In genomic region chr1:191838994-191839741, GRCm38 (mm10) we compare ENCODE assay signal across 8 mouse cellular contexts. TPM values are rescaled to one million over a fixed set of nuclear protein-coding genes. Genes with fewer than 3 reads are reported as not detected.
DNase-seq lines count a peak whose midpoint lies in the region; ATAC-seq lines count a peak whose summit lies in the region.

No protein-coding gene starts in this region.

- H3K36me3 ChIP-seq in limb, embryonic 13.5 days = 0 out of 2 replicates have a peak, but pooled peaks cover under 1% of the 10 kb centered on the region

- 0 out of 2 replicates have a peak overlapping the region, but pooled peaks have one; percentile 31 for H3K9ac ChIP-seq in limb, embryonic 13.5 days

- peak; percentile 43 for DNase-seq in ovary, postnatal 36 days (ENCODE audit: low spot score)
- no peak for DNase-seq in ovary, postnatal 10 days (ENCODE audit: low spot score)
- DNase-seq in heart, postnatal 10 days = peak; percentile 40 to 50
- no peak for DNase-seq in frontal cortex, postnatal 10 days (ENCODE audit: low spot score in 2 of 2)
- no peak for DNase-seq in right cerebral cortex, adult 18-20 months
- no peak for DNase-seq in urinary bladder, postnatal 10 days (ENCODE audit: low spot score)

- intact Hi-C loops in heart, postnatal 10 days (cut with DNase I) = no loop called here

- no peaks in the 10 kb centered on the region for H3K9me3 ChIP-seq in limb, embryonic 13.5 days

- ATAC-seq in limb, embryonic 13.5 days (ENCODE audit: low FRiP score, low read depth) = no peak
- no peak for ATAC-seq in granulocyte monocyte progenitor cell, adult 5-6 weeks (replicated peaks; ENCODE audit: poor library complexity, severe bottlenecking)

- 43% methylated on average over 17 of the region's 17 CpGs for WGBS in limb, embryonic 13.5 days

- no peak overlapping the region for H3K27ac ChIP-seq in limb, embryonic 13.5 days

- H3K4me2 ChIP-seq in limb, embryonic 13.5 days (replicated peaks) = no peak overlapping the region

- peaks cover 9% of the 10 kb centered on the region for H3K4me1 ChIP-seq in limb, embryonic 13.5 days

- H3K27me3 ChIP-seq in limb, embryonic 13.5 days = no peaks in the 10 kb centered on the region

- H3K4me3 ChIP-seq in limb, embryonic 13.5 days = no peak overlapping the region

RNA-seq across cellular contexts. Expression of gene Nek2, which starts 17.9 kb away (rescaled TPM):
- total RNA-seq in heart, postnatal 10 days (2021) = 1 to 10 TPM; 7.0 to 8.5 TPM
- polyA plus RNA-seq in limb, embryonic 13.5 days (2015; fragmentation: Nextera tagmentation; extraction: Ambion mirVana) = 28.4 and 31.2 TPM in 2 replicates
- 6.3 and 7.1 TPM in 2 replicates for total RNA-seq in granulocyte monocyte progenitor cell, adult 5-6 weeks (2014; fragmentation: Nextera tagmentation)
- total RNA-seq in granulocyte monocyte progenitor cell, adult 5-6 weeks (2017) = 28.8 and 42.1 TPM in 2 replicates

Comparison
In these comparisons a context has a peak if more than half of its experiments do, and no peak if none do; other contexts are left out.
1. DNase-seq: peak in ovary, postnatal 36 days (single experiment) and heart, postnatal 10 days (2 of 2); none in ovary, postnatal 10 days (single experiment), frontal cortex, postnatal 10 days (0 of 2), right cerebral cortex, adult 18-20 months (single experiment) and urinary bladder, postnatal 10 days (single experiment).